Mouse (Mus musculus) heart, adult 2 months (tissue): ENCODE results near the gene Plxnc1. TPM values are rescaled to one million over a fixed set of nuclear protein-coding genes. Genes with fewer than 3 reads are reported as not detected.

ENCODE experiments used
- DNase-seq, 2 experiments: peaks; one replicate each; pipeline ENCODE4 v3.0.0; 2021
- H3K27ac ChIP-seq: fragments of 200-600 bp; 2 replicates; pipeline ENCODE4 v1.8.1; 2022
- H3K27me3 ChIP-seq: fragments of 200-500 bp; 2 replicates; pipeline ENCODE4 v1.6.1; 2012; ENCODE audit warnings: mild to moderate bottlenecking, low read length, inconsistent platforms, mixed read lengths; ENCODE audit not compliant: control insufficient read depth, insufficient read depth
- H3K36me3 ChIP-seq: fragments of 200-500 bp; 2 replicates; pipeline ENCODE4 v1.6.1; 2012; ENCODE audit warnings: low read length, inconsistent platforms; ENCODE audit not compliant: control insufficient read depth, insufficient read depth
- H3K4me1 ChIP-seq: fragments of 200-500 bp; 2 replicates; pipeline ENCODE4 v1.6.1; 2011; ENCODE audit warnings: low read length; ENCODE audit not compliant: control insufficient read depth, insufficient read depth
- H3K4me3 ChIP-seq: fragments of 200-600 bp; 2 replicates; pipeline ENCODE4 v1.8.1; 2022
- H3K79me2 ChIP-seq: fragments of 200-500 bp; replicated peaks from 2 replicates; pipeline ENCODE4 v1.6.1; 2012; ENCODE audit warnings: mild to moderate bottlenecking, inconsistent platforms, low read length, moderate library complexity, mixed read lengths; ENCODE audit not compliant: control insufficient read depth, insufficient read depth
- H3K9ac ChIP-seq: fragments of 200-500 bp; 2 replicates; pipeline ENCODE4 v1.6.1; 2012; ENCODE audit warnings: low read depth, mild to moderate bottlenecking, control low read depth, inconsistent platforms, low read length, mixed read lengths
- CTCF ChIP-seq: fragments of 200-600 bp; IDR thresholded peaks from 2 replicates; pipeline ENCODE4 v1.8.1; 2022; ENCODE audit warnings: antibody characterized with exemption, mild to moderate bottlenecking, moderate library complexity
- EP300 ChIP-seq: fragments of 200-500 bp; IDR thresholded peaks from 2 replicates; pipeline ENCODE4 v1.6.1; 2011; ENCODE audit warnings: low read depth, low read length, control low read depth; ENCODE audit not compliant: insufficient read depth
- POLR2A ChIP-seq: fragments of 200-500 bp; IDR thresholded peaks from 2 replicates; pipeline ENCODE4 v1.6.1; 2011; ENCODE audit warnings: mild to moderate bottlenecking, low read depth, low read length, control low read depth; ENCODE audit not compliant: insufficient read depth
- WGBS: fragments of 180-500 bp; shearing (Covaris S2); methylation state at CpG from one replicate; pipeline ENCODE4 v1.1.7; 2018; 5-methylcytosine and 5-hydroxymethylcytosine counted together
- intact Hi-C: fragments of 180-260 bp; cut with DNase I; formaldehyde crosslinking; loops from one replicate; pipeline ENCODE4 v1.15.1; 2025
- polyA plus RNA-seq: library from polyadenylated mRNA; depleted of rRNA; stranded (reverse); fragments of >200 nt; gene quantifications from 2 replicates; pipeline ENCODE4 v1.2.3, GENCODE M21; 2012
- total RNA-seq, 2 experiments: library from RNA; stranded (reverse); gene quantifications; 2 replicates each; pipeline ENCODE4 v1.2.3; 2021

The Plxnc1 gene
- total and polyA plus RNA-seq, 3 experiments, result 0.84 to 2.3 (median 2.0) TPM

DNA sequence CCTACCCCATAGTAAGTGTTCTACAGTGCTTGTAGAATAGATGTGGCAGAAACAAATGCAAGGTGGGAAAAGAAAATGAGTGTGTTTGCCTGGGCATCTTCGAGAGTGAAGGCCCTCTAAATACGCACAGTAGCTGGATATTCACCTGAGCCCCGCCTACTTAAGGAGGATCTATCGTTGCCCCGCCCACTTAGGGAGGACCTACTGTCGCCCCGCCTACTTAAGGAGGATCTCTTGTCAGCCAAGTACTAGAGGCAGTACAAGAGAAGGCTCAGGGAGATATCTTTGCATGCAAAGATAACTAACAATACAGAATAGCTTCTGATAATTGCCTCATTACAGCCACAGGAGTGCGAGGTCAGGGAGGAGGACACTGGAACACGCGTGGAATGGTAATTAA lies 17.4 kb upstream of the Plxnc1 start:
- TF ChIP-seq POLR2A (no peak), CTCF (no peak), EP300 (no peak)
- DNase-seq, result no peak
- no peaks in the 10 kb centered on the region for H3K79me2 ChIP-seq
- no peaks in the 10 kb centered on the region; the same call in none of the 2 replicates for H3K4me1 ChIP-seq
- H3K27ac ChIP-seq, result no peak overlapping the region
- no peaks in the 10 kb centered on the region for H3K36me3 ChIP-seq
- H3K9ac ChIP-seq, result no peak overlapping the region
- H3K27me3 ChIP-seq, result no peaks in the 10 kb centered on the region
- 76% methylated on average over 10 of the region's 10 CpGs for WGBS
- no peak overlapping the region for H3K4me3 ChIP-seq
- intact Hi-C loops, result no loop called here

DNA sequence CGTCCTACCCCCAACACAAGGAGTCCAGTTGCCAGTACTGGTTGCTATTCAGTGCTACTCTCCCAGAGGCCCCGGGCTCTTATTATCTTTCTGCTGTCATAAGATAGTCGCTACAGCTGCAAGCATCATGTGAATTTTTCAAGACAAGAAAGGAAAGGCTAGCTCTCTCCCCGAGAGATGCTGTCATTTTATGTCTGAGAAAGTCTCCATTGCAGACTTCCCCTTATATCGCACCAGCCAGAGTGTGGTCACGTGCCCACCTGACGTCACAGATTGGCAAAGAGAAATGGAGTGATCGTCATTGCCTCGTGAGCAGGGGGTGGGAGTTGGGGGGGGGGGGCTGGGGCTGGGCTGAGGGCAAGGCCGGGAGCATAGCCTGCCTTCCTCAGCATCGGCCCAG lies 16.6 kb upstream of the Plxnc1 start:
- Histone ChIP-seq H3K4me1 (no peaks in the 10 kb centered on the region; the same call in none of the 2 replicates), H3K36me3 (no peaks in the 10 kb centered on the region), H3K79me2 (no peaks in the 10 kb centered on the region), H3K27me3 (no peaks in the 10 kb centered on the region), H3K9ac (no peak overlapping the region), H3K27ac (no peak overlapping the region), H3K4me3 (no peak overlapping the region)
- WGBS, result 58% methylated on average over 11 of the region's 11 CpGs
- DNase-seq, result peak; percentile 42 to 47
- TF ChIP-seq EP300 (no peak), POLR2A (peak; percentile 36; the same call in 1 of the 2 replicates), CTCF (no peak)
- intact Hi-C loops, result no loop called here

DNA sequence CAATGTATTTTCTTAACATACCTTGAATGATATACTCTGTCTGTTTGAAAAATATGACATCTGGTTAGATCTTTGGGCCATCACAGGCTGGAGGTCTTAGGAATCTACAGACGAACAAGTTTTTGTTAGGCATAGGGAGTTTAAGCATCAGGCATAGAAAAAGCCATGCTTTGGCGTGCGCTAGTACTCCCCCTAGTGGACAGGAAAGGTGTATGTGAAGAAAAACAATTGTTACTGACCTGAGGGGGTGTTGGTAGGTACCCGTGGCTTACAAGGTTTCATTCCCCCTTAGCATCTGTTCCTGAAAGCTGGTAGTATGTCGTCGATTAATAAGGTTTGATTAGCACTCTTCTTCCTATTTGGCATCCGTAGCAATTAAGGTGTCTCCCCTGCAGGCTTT lies 13.7 kb upstream of the Plxnc1 start:
- Histone ChIP-seq H3K9ac (no peak overlapping the region), H3K4me3 (no peak overlapping the region), H3K79me2 (no peaks in the 10 kb centered on the region), H3K27ac (no peak overlapping the region), H3K4me1 (no peaks in the 10 kb centered on the region; the same call in none of the 2 replicates), H3K36me3 (no peaks in the 10 kb centered on the region), H3K27me3 (no peaks in the 10 kb centered on the region)
- intact Hi-C loops, result loop anchor here (1.0 to 5.0 kb wide), 3 partner anchors 251 to 551 kb away; no protein-coding TSS in a partner anchor
- TF ChIP-seq POLR2A, result no peak
- peak; percentile 93 for TF ChIP-seq CTCF
- WGBS, result 6% methylated on average over 7 of the region's 7 CpGs
- peak; percentile 29 to 41 for DNase-seq

DNA sequence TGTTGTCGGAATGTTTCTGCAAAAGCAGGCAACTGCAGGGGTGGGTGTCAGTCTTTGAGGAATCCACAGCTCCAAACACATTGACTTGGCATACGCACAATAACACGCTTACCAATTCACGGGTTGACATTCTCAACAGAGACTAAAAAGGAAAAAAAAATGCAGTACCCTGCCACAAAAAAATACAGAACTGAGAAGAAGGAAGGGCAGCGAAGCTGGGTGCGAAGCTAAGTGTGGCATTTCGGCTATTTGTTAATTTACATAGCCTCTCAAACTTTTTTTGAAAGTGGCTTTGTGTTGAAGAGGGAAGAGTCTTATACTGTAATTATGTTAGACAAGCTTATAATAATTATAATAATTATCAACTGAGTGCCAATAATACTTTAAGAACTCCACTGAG lies 13.1 kb upstream of the Plxnc1 start:
- Histone ChIP-seq H3K27ac (no peak overlapping the region), H3K4me1 (no peaks in the 10 kb centered on the region; the same call in none of the 2 replicates), H3K27me3 (no peaks in the 10 kb centered on the region), H3K79me2 (no peaks in the 10 kb centered on the region), H3K9ac (no peak overlapping the region), H3K4me3 (no peak overlapping the region), H3K36me3 (no peaks in the 10 kb centered on the region)
- no peak for TF ChIP-seq EP300
- no peak for TF ChIP-seq CTCF
- TF ChIP-seq POLR2A, result no peak
- no peak for DNase-seq
- whole genome bisulfite sequencing, result 84% methylated on average over 7 of the region's 7 CpGs
- intact Hi-C loops, result loop anchor here (1.0 to 5.0 kb wide), 3 partner anchors 250 to 550 kb away; no protein-coding TSS in a partner anchor

DNA sequence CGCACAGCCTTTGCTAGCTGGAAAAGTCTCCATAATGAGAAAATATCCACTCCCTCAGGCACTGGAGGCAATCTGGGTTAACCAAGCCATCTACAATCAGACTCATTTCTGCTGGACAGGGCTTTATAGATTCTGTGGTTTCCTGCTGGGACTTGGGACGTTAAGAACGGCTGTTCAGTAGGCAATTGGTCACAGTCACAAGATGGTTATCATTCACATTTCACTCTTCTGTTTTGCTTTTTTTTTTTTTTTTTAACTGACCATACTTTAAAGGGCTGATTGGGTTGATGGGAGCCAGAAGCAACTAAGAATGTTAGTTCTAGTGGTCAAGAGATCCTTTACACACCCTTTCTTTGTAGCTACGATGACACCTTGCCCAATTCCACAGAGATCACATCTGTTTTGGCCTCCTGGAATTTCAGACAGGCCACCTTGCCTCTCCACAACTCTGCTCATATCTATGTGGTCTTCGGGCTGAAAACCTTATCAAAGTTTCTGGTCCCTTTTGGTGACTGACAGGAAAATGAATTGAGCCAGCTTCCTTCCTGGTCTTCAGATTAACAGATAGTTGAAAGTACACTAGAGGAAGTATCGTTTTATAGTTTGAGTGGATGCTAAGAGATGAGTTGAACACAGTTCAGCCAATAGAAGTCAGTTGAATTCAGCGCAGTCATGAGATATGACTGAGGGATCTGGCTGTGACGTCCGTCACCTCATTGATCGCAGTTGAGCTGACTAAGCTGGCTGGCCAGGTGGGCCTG lies 3.5 kb upstream of the Plxnc1 start:
- intact Hi-C loops, result loop anchor here (2.0 to 10.0 kb wide), 2 partner anchors 123 to 325 kb away; no protein-coding TSS in a partner anchor
- 62% methylated on average over 10 of the region's 10 CpGs for WGBS
- no peaks in the 10 kb centered on the region for H3K4me1 ChIP-seq

DNA sequence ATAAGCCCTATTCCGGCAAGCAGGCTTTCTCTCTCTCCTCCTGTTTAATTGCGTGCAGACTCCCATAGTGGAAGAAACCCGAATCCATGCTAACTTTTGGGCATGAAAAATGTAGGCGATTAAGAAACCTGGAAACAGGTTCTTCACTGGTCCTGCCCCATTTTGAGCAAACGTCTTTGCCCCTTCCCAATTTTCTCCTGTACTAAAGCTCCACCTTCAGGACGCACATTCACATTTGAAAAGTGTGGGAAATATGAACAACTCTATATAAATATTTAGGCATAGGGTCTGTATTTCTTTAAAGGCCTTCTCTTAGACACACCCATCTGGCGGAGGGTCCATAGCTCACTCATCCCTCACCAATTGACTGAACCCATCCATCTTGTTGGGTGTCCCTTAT lies 2.8 kb upstream of the Plxnc1 start:
- peaks cover 23% of the 10 kb centered on the region for H3K27me3 ChIP-seq
- H3K9ac ChIP-seq, result no peak overlapping the region
- H3K36me3 ChIP-seq, result no peaks in the 10 kb centered on the region
- H3K27ac ChIP-seq, result no peak overlapping the region
- TF ChIP-seq EP300 (no peak), CTCF (peak; percentile 40; the same call in 1 of the 2 replicates)
- no peaks in the 10 kb centered on the region for H3K79me2 ChIP-seq
- H3K4me1 ChIP-seq, result no peaks in the 10 kb centered on the region
- 65% methylated on average over 7 of the region's 7 CpGs for WGBS
- intact Hi-C loops, result loop anchor here (2.0 to 10.0 kb wide), 2 partner anchors 123 to 325 kb away; no protein-coding TSS in a partner anchor
- no peak for DNase-seq
- H3K4me3 ChIP-seq, result no peak overlapping the region

More for the DNA sequence above, 3.5 kb upstream of the Plxnc1 start:
- no peak for TF ChIP-seq POLR2A
- no peak for TF ChIP-seq CTCF
- no peak for TF ChIP-seq EP300
- no peak overlapping the region for H3K4me3 ChIP-seq
- H3K79me2 ChIP-seq, result no peaks in the 10 kb centered on the region
- peaks cover 19% of the 10 kb centered on the region for H3K27me3 ChIP-seq
- no peak overlapping the region for H3K9ac ChIP-seq
- no peak overlapping the region for H3K27ac ChIP-seq
- DNase-seq, result no peak
- no peaks in the 10 kb centered on the region for H3K36me3 ChIP-seq
